Mouse (Mus musculus) A20 (cell line): ENCODE measurements at regions not wholly inside any gene's neighbourhood (a gene's known extent, or its start where the extent isn't known, plus 50 kb on each side); places are given as distances from the start of the nearest gene placed in this dataset.

Experiments
- DNase-seq: peaks from one replicate; pipeline ENCODE4 v3.0.0-alpha.2; 2011; ENCODE audit warnings: low read depth, low spot score

GRCm38 (mm10) chr19:21913005-21913670 lies 135.0 kb downstream of the Cemip2 start:
- peak; percentile 32 for DNase-seq

GRCm38 (mm10) chr19:21913748-21914611 lies 135.8 kb downstream of the Cemip2 start:
- no peak for DNase-seq

GRCm38 (mm10) chr19:21914658-21915057 lies 136.5 kb downstream of the Cemip2 start:
- no peak for DNase-seq

- DNase-seq = no peak
Measured at GRCm38 (mm10) chr19:21918113-21918512, 140.0 kb downstream of the Cemip2 start.

- DNase-seq = no peak
Measured at GRCm38 (mm10) chr19:21919074-21919473, 140.9 kb downstream of the Cemip2 start.

GRCm38 (mm10) chr19:21940114-21940513 lies 162.0 kb downstream of the Cemip2 start:
- no peak for DNase-seq

- DNase-seq = no peak
Measured at GRCm38 (mm10) chr19:21941720-21942119, 163.6 kb downstream of the Cemip2 start.

GRCm38 (mm10) chr19:21942286-21942685 lies 164.1 kb downstream of the Cemip2 start:
- DNase-seq = no peak

- DNase-seq = peak; percentile 23
Measured at GRCm38 (mm10) chr19:21943407-21943806, 165.3 kb downstream of the Cemip2 start.

- no peak for DNase-seq
Measured at GRCm38 (mm10) chr19:21946262-21946922, 168.2 kb downstream of the Cemip2 start.

GRCm38 (mm10) chr19:21948030-21948429 lies 169.9 kb downstream of the Cemip2 start:
- no peak for DNase-seq

- no peak for DNase-seq
Measured at GRCm38 (mm10) chr19:21962635-21963034, 176.2 kb upstream of the Trpm3 start.

GRCm38 (mm10) chr19:21989857-21990256 lies 149.0 kb upstream of the Trpm3 start:
- DNase-seq = no peak

- DNase-seq = no peak
Measured at GRCm38 (mm10) chr19:21990970-21991369, 147.9 kb upstream of the Trpm3 start.

GRCm38 (mm10) chr19:21991413-21991812 lies 147.4 kb upstream of the Trpm3 start:
- DNase-seq = no peak

GRCm38 (mm10) chr19:21999621-22000020 lies 139.2 kb upstream of the Trpm3 start:
- DNase-seq = no peak

GRCm38 (mm10) chr19:22008053-22008935 lies 130.6 kb upstream of the Trpm3 start:
- DNase-seq = no peak

GRCm38 (mm10) chr19:22010239-22010638 lies 128.6 kb upstream of the Trpm3 start:
- DNase-seq = no peak

- no peak for DNase-seq
Measured at GRCm38 (mm10) chr19:22015854-22016610, 122.8 kb upstream of the Trpm3 start.

GRCm38 (mm10) chr19:22017425-22017824 lies 121.4 kb upstream of the Trpm3 start:
- no peak for DNase-seq

- DNase-seq = no peak
Measured at GRCm38 (mm10) chr19:22027577-22027976, 111.3 kb upstream of the Trpm3 start.
